Mouse (Mus musculus) stomach, postnatal 0 days (tissue): ENCODE results near the gene Ppp3ca. TPM values are rescaled to one million over a fixed set of nuclear protein-coding genes. Genes with fewer than 3 reads are reported as not detected.
A peak's percentile ranks its signal among the peaks of the same experiment; 100 is the strongest.

Experiments
- ATAC-seq: fragments of 200-750 bp; cut with Nextera tagmentation; 2 replicates; pipeline ENCODE4 v1.8.0; 2017; ENCODE audit not compliant: low FRiP score, low TSS enrichment
- DNase-seq: peaks from one replicate; pipeline ENCODE4 v3.0.0-alpha.2; 2016; ENCODE audit warnings: low spot score
- H3K27ac ChIP-seq: fragments of 300-500 bp; sonication (generic); replicated peaks from 2 replicates; pipeline ENCODE4 v1.5.1; 2014; ENCODE audit warnings: mild to moderate bottlenecking, control low read depth
- H3K27me3 ChIP-seq: fragments of 300-500 bp; sonication (generic); 2 replicates; pipeline ENCODE4 v1.6.1; 2014; ENCODE audit warnings: low read length; ENCODE audit not compliant: control insufficient read depth, insufficient read depth
- H3K36me3 ChIP-seq: fragments of 300-500 bp; sonication (generic); 2 replicates; pipeline ENCODE4 v1.6.1; 2014; ENCODE audit warnings: low read length, mixed read lengths; ENCODE audit not compliant: control insufficient read depth, insufficient read depth
- H3K4me1 ChIP-seq: fragments of 300-500 bp; sonication (generic); replicated peaks from 2 replicates; pipeline ENCODE4 v1.6.1; 2014; ENCODE audit warnings: antibody characterized with exemption; ENCODE audit not compliant: control insufficient read depth, insufficient read depth
- H3K4me2 ChIP-seq: fragments of 300-500 bp; sonication (generic); replicated peaks from 2 replicates; pipeline ENCODE4 v1.6.1; 2014; ENCODE audit warnings: low read depth, mild to moderate bottlenecking, control low read depth, moderate library complexity
- H3K4me3 ChIP-seq: fragments of 300-500 bp; sonication (generic); 2 replicates; pipeline ENCODE4 v1.5.1; 2014; ENCODE audit warnings: low read depth, low read length, control low read depth
- H3K9ac ChIP-seq: fragments of 300-500 bp; sonication (generic); 2 replicates; pipeline ENCODE4 v1.6.1; 2014; ENCODE audit warnings: mild to moderate bottlenecking, low read length, control low read depth, mixed read lengths
- H3K9me3 ChIP-seq: fragments of 300-500 bp; sonication (generic); 2 replicates; pipeline ENCODE4 v1.6.1; 2016; ENCODE audit warnings: low read length; ENCODE audit not compliant: control insufficient read depth
- CTCF ChIP-seq: IDR thresholded peaks from 2 replicates; pipeline ENCODE4 v1.5.1; 2016; ENCODE audit warnings: antibody characterized with exemption, low read depth, mild to moderate bottlenecking, moderate library complexity
- EP300 ChIP-seq: optimal IDR thresholded peaks from 2 replicates; pipeline ENCODE3; 2016; ENCODE audit warnings: antibody characterized with exemption
- WGBS: fragments of 180-500 bp; shearing (Covaris S2); extraction: QIAGEN DNeasy Blood & Tissue Kit; methylation state at CpG from one replicate; pipeline ENCODE4 v1.1.7; 2014; 5-methylcytosine and 5-hydroxymethylcytosine counted together
- polyA plus RNA-seq: library from polyadenylated mRNA; unstranded; fragments of >200 nt; fragmentation: Nextera tagmentation; extraction: Ambion mirVana; gene quantifications from 2 replicates; pipeline ENCODE4 v1.2.1, GENCODE M21; 2015

Gene Ppp3ca
- polyA plus RNA-seq, 1 experiment from 2014 or later = 50.2 TPM

DNA sequence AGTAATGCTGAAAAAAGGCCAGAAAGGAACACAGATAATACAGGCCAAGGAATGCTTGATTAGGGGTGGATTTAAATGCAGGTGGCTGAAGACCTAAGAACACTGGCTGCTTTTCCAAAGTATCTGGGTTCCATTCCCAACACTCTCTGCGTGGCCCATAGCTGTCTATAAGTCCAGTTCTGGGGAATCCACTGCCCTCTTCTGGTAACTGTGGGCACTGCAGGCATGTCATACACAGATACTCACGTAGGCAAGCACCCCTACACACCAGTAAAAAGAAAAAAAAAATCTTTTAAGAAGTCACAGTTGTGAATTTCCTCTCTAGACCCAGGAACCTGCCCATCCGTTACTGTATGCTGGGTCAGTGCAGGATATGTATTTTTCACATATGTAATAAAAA lies 167.7 kb downstream of the Ppp3ca start:
- WGBS = 94% methylated on average over 3 of the region's 3 CpGs

DNA sequence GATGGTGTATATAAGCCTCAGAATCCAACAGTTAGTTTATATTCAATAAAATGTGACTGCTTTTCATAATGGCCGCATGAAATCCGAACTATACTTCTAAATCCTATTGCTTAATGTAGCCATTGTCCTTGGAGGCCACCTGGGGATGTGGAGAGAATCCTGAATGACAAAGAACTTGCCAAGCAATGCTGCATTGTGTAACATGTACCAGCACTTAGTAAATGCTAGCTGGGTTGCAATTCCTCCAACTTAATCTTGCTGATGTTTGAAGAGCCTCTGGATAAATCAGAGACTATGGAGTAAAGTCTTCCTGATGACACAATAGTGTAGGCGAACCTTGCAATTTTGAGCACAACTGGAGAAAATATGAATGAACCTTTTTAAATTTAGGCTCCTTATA lies 171.4 kb downstream of the Ppp3ca start:
- 75% methylated on average over 3 of the region's 3 CpGs for WGBS
- DNase-seq (no peak), ATAC-seq (no peak)
- no peak for TF ChIP-seq CTCF
- TF ChIP-seq EP300 = no peak
- H3K36me3 ChIP-seq = no peaks in the 10 kb centered on the region
- H3K4me1 ChIP-seq = peaks cover 2% of the 10 kb centered on the region; the same call in 1 of the 2 replicates
- H3K4me3 ChIP-seq = no peak overlapping the region
- no peak overlapping the region for H3K9ac ChIP-seq
- H3K9me3 ChIP-seq = no peaks in the 10 kb centered on the region
- no peak overlapping the region for H3K4me2 ChIP-seq
- no peak overlapping the region for H3K27ac ChIP-seq
- no peaks in the 10 kb centered on the region for H3K27me3 ChIP-seq

More for the DNA sequence above, 167.7 kb downstream of the Ppp3ca start:
- no peak for ATAC-seq
- Histone ChIP-seq H3K4me3 (no peak overlapping the region), H3K36me3 (no peaks in the 10 kb centered on the region), H3K9ac (no peak overlapping the region), H3K27ac (no peak overlapping the region), H3K27me3 (no peaks in the 10 kb centered on the region), H3K4me1 (peaks cover 2% of the 10 kb centered on the region; the same call in 1 of the 2 replicates), H3K4me2 (no peak overlapping the region), H3K9me3 (no peaks in the 10 kb centered on the region)
- TF ChIP-seq EP300 (no peak), CTCF (peak; percentile 71)
- peak; percentile 67 for DNase-seq

DNA sequence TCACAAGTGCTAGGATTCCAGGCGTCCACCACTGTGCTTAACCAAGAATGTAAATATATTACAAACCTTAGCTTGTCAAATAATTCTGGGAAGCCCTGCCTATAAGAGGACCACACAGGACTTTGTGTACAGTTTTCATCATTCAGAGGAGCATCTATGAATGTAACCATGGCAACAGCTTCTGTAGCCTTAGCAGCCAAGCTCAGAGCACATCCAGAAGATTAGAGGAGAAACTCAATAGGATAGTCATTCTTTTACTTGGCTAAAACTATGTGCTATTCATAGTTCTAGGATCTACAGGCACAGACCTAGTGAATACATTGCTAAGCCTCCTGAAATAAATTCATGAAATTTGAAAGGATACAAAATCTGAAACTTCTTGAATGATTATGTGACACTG lies 172.5 kb downstream of the Ppp3ca start:
- TF ChIP-seq EP300 (no peak), CTCF (no peak)
- H3K4me1 ChIP-seq = no peaks in the 10 kb centered on the region
- H3K4me2 ChIP-seq = no peak overlapping the region
- 46% methylated on average over 1 of the region's 1 CpGs for whole genome bisulfite sequencing
- ATAC-seq (no peak), DNase-seq (no peak)
- H3K27ac ChIP-seq = no peak overlapping the region
- H3K27me3 ChIP-seq = no peaks in the 10 kb centered on the region
- H3K4me3 ChIP-seq = no peak overlapping the region
- H3K36me3 ChIP-seq = no peaks in the 10 kb centered on the region
- no peak overlapping the region for H3K9ac ChIP-seq
- no peaks in the 10 kb centered on the region for H3K9me3 ChIP-seq

DNA sequence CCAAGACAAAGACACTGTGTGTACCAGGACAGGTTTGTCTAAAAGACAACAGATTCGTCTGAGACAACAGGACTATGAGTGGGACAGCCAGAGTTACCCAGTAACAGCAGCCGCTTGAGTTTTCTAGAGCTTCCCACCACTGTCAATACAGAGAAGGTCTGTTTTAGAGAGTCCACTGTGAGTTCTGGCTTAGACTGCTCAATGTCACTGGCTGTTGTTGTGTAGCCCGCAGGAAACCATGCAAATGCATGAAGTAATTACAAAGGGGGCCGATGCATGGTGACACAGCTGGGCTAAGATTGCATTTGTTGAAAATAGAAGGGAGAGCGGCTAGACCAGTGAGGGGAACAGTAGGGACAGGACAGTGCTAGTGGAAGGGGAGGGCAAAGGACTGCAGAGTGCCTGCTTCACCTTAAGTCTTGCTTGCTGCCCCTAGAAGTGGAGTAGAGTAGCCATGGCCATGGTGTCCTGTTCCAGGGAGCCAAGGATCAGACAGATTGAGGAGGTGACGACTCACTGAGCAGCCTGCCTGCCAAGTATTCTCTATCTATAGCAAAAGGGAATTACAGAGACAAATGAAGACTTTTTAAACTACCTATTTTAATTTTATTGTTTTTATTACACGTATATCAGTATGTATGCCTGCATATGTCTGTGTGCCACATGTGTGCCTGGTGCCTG lies 174.0 kb downstream of the Ppp3ca start:
- H3K4me2 ChIP-seq = no peak overlapping the region
- H3K27me3 ChIP-seq = no peaks in the 10 kb centered on the region
- DNase-seq = no peak
- TF ChIP-seq CTCF (no peak), EP300 (no peak)
- no peak overlapping the region for H3K4me3 ChIP-seq
- no peak for ATAC-seq
- H3K4me1 ChIP-seq = no peaks in the 10 kb centered on the region
- H3K36me3 ChIP-seq = no peaks in the 10 kb centered on the region
- no peak overlapping the region for H3K27ac ChIP-seq
- 78% methylated on average over 7 of the region's 7 CpGs for WGBS
- no peak overlapping the region for H3K9ac ChIP-seq
- H3K9me3 ChIP-seq = no peaks in the 10 kb centered on the region

DNA sequence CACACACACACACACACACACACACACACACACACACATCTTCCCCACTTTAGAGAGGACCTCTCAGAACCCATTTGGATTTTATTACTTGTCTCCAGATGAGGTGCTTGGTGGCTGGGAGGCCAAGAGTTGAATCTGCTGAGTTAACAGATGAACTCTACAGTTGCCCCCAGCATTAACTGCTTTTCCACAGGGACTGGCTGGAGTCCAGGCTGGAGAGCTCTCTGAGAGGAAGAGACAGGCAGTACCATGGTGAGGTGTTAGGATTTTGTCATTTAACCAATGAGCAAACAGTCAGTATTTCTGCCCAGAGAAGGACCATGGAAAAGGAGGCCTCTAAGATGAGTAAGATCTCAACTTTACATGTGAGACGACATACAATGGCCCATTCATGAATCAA lies 179.1 kb downstream of the Ppp3ca start:
- no peak overlapping the region for H3K27ac ChIP-seq
- H3K9ac ChIP-seq = no peak overlapping the region
- DNase-seq (no peak), ATAC-seq (no peak)
- TF ChIP-seq CTCF (no peak), EP300 (no peak)
- no peaks in the 10 kb centered on the region for H3K9me3 ChIP-seq
- no peaks in the 10 kb centered on the region for H3K27me3 ChIP-seq
- no peak overlapping the region for H3K4me2 ChIP-seq
- no peak overlapping the region for H3K4me3 ChIP-seq
- no peaks in the 10 kb centered on the region for H3K36me3 ChIP-seq
- 97% methylated on average over 1 of the region's 1 CpGs for WGBS
- no peaks in the 10 kb centered on the region for H3K4me1 ChIP-seq

DNA sequence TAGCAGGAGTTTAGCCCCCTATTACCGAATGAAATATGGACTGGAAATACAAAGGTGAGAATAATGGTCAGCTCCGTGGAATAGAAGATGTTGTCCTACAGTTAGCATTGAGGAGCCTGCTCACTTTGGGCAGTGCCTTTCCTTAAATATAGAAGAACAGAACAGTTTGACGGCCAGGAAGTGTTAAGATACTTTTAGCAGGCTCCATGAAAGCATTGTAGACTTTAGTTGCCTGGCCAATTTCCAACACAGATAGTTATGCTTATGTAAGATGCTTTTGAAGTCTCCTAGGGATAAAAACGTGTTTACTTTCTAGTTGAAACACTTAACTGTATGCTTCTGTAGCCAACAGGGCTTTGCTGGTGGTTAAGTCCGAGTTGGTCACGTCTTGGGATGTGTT lies 183.0 kb downstream of the Ppp3ca start:
- WGBS = 65% methylated on average over 6 of the region's 6 CpGs

More for the DNA sequence above, 183.0 kb downstream of the Ppp3ca start:
- H3K4me3 ChIP-seq = no peak overlapping the region
- no peak overlapping the region for H3K4me2 ChIP-seq
- no peak overlapping the region for H3K27ac ChIP-seq
- no peaks in the 10 kb centered on the region for H3K27me3 ChIP-seq
- H3K4me1 ChIP-seq = no peaks in the 10 kb centered on the region
- no peak for TF ChIP-seq EP300
- no peak for TF ChIP-seq CTCF
- ATAC-seq (no peak), DNase-seq (no peak)
- H3K9me3 ChIP-seq = no peaks in the 10 kb centered on the region
- no peak overlapping the region for H3K9ac ChIP-seq
- H3K36me3 ChIP-seq = no peaks in the 10 kb centered on the region
